Mouse (Mus musculus): ENCODE results near the gene Atp23.
"Not testable (repeated sequence)": the region's sequence is repeated elsewhere in the genome, so short reads cannot be mapped to it uniquely, and the experiment has no call there.

The Atp23 gene

GRCm38 (mm10) chr10:126826216-126826615, 74.9 kb downstream of the Atp23 start:
- DNase-seq (ENCODE audit: low spot score): not testable (repeated sequence)

DNA sequence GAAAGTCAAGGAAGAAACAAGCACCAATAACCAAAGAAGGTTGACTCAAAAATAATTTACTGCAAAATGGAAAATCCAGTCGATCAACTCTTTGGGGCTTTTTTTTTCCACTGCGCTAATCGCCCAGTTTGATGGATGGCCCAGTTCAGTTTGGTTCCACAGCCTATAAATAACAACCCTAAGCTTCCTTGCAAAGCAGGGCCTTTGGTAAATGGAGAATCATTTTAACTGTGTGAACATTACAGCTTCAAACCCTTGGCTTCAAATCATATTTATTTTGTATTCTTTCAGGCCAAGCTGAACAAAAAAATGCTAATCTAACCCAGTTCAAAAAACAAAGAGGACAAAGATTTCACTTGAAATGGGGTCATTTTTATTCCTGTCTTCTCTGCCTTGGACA, 78.7 kb downstream of the Atp23 start:
- no peak for DNase-seq (ENCODE audit: low spot score)

All from layer of hippocampus, adult 9-10 months (tissue).